Mouse (Mus musculus): ENCODE measurements around the gene Notch1.
A peak's percentile ranks its signal among the peaks of the same experiment; 100 is the strongest.

Notch1 gene

GRCm38 (mm10) chr2:26516275-26516674 is at the start of gene Notch1:
Gene Notch1, minus strand, starts transcription at chr2:26516663.
- DNase-seq (ENCODE audit: low read depth, low spot score): no peak

GRCm38 (mm10) chr2:26566221-26566620 is 49.8 kb upstream of the Notch1 start:
- DNase-seq (ENCODE audit: low read depth, low spot score): peak; percentile 49

GRCm38 (mm10) chr2:26561351-26562016 is 45.0 kb upstream of the Notch1 start:
- DNase-seq (ENCODE audit: low read depth, low spot score): peak; percentile 82

DNA sequence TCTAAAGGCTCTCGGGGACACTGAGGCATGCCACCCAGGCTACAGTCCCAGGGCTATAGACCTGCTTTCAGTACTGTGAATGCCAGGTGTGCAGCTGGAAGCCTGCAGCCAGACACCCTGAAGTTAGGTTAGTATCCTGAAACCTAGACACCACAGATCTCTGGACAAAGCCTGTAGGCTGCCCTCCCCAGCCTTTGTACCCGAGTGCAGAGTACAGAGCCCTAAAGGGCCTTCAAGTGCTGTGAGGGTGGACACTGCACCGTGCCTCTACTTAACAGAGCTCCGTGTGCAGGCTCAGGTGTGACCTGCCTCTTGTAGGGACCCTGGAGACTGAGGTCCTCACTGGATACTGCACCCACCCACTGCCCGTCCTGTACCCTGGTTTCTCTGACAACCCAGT is 44.0 kb upstream of the Notch1 start:
- no peak for DNase-seq (ENCODE audit: low read depth, low spot score)

- no peak for DNase-seq (ENCODE audit: low read depth, low spot score)
Measured at GRCm38 (mm10) chr2:26556535-26556993, 40.1 kb upstream of the Notch1 start.

GRCm38 (mm10) chr2:26555076-26555475 is 38.6 kb upstream of the Notch1 start:
- no peak for DNase-seq (ENCODE audit: low read depth, low spot score)

DNA sequence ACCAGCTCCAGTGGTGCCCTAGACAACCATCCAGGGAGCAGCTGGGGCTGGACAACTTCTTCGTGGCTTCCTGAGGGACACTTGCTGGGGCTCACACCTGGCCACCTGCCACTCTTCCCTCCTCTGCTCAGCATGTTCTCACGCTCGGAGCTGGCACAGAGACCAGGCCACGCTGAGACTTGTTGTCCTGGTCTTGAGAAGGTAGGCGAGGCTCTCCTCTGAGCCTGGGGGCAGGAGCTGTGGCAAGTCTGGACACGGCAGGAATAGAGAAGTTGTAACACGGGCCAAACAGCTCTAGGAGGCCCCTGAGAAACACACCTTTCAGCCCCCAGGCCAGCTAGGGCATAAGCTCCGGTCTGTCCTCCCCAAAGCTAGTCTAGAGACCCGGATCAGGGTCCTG is 37.4 kb upstream of the Notch1 start:
- DNase-seq (ENCODE audit: low read depth, low spot score): no peak

- no peak for DNase-seq (ENCODE audit: low read depth, low spot score)
Measured at GRCm38 (mm10) chr2:26552066-26552465, 35.6 kb upstream of the Notch1 start.

- DNase-seq (ENCODE audit: low read depth, low spot score): no peak
Measured at GRCm38 (mm10) chr2:26551446-26551845, 35.0 kb upstream of the Notch1 start.

DNA sequence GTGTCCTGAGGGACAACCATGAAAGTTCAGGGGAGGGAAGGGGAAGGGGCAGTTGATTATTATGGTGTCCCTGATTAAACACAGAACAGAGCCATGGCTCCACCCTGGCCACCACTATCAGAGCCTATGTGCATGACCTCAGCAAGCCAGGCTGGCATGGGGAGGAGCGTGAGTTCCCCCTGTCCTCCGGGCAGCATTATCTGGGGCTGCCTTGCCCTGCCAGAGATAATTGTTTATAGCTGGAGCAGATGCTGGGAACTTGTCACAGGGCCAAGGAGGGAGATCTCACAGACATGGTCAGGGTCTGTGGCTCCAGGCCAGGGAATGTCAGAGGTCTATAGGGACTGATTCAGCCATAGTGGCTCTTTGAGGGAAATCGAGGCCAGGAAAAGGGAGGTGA is 34.3 kb upstream of the Notch1 start:
- DNase-seq (ENCODE audit: low read depth, low spot score): no peak

GRCm38 (mm10) chr2:26550205-26550604 is 33.7 kb upstream of the Notch1 start:
- no peak for DNase-seq (ENCODE audit: low read depth, low spot score)

GRCm38 (mm10) chr2:26549801-26550200 is 33.3 kb upstream of the Notch1 start:
- DNase-seq (ENCODE audit: low read depth, low spot score): no peak

DNA sequence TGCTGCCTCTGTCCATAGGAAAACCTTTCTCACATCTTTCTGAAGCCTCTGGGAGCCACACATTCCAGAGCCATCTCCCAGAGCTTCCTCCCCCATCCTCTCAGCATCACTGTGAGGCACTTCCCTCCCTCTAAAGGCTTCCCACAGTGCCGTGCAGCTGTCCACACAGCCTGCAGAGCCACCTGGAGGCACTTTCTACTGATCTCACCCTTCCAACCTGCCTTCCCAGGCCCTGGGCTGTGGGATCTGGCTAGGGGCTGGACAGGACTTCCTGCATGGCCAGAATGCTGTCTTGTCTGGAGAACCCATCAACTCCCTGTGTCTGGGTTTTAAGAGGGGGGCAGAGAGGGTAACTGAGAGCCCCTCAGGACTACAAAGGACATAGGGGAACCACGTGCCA is 31.0 kb upstream of the Notch1 start:
- DNase-seq (ENCODE audit: low read depth, low spot score): no peak

GRCm38 (mm10) chr2:26544265-26544664 is 27.8 kb upstream of the Notch1 start:
- no peak for DNase-seq (ENCODE audit: low read depth, low spot score)

GRCm38 (mm10) chr2:26543768-26544167 is 27.3 kb upstream of the Notch1 start:
- DNase-seq (ENCODE audit: low read depth, low spot score): no peak

GRCm38 (mm10) chr2:26543155-26543554 is 26.7 kb upstream of the Notch1 start:
- DNase-seq (ENCODE audit: low read depth, low spot score): no peak

- DNase-seq (ENCODE audit: low read depth, low spot score): peak; percentile 30
Measured at GRCm38 (mm10) chr2:26541258-26541910, 24.9 kb upstream of the Notch1 start.

DNA sequence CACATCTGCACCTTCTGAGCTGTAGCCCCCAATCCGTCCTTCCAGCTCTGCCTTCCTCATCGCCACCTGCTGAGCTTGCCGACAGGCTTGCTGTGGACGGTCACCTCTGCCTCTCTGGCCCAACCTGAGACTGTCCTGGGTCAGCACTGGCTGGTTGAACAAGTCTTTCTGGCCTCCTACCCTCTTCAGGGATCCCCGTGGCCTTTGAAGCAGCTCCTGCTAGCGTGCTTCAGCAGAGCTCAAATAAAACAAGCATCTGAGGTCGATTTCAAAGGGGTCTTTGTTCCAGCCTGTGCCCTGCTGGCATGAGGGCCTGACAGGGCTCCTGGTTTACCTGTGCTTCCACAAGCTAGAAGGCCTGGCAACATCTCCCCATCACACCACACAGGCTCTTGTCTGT is 24.3 kb upstream of the Notch1 start:
- DNase-seq (ENCODE audit: low read depth, low spot score): no peak

GRCm38 (mm10) chr2:26539516-26539915 is 23.1 kb upstream of the Notch1 start:
- no peak for DNase-seq (ENCODE audit: low read depth, low spot score)

GRCm38 (mm10) chr2:26535517-26536045 is 19.1 kb upstream of the Notch1 start:
- no peak for DNase-seq (ENCODE audit: low read depth, low spot score)

DNA sequence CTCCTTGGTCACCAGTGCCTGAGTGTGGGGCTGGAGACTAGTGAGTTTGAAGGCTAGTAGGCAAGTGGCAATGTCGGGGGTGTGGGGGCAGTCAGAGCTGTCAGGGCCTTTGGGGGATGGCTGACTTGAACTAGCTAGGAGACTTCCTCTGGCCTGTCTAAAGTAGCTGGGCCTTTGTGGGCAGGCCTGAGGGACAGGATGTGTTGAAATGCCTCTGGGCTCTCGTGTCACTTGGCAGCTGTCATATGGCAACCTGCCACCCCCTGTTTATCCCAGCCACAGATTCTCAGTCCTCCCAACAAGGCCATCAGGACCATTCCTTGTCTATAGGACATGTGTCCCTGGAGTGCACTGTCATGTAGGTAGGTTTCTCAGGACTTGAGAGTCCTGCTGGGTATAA is 18.2 kb upstream of the Notch1 start:
- no peak for DNase-seq (ENCODE audit: low read depth, low spot score)

DNA sequence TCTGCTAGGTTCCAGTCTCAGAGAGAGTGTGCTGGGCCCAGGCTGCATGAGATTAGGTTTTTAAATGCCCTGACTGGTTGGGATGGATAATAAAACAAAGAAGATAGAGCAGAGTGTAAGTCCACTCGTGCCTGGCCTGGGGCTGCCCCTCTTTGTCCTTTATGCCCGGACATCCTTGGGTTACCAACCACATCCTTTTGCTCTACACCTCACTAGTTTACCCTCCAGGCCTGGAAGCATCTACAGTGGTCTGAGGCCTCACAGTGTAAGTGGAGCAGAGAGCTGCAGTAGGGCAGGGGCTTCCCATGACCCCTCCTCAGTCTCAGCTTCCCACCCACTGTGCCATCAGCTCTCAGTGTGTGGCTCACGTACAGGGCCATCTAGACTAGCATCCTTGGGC is 17.7 kb upstream of the Notch1 start:
- no peak for DNase-seq (ENCODE audit: low read depth, low spot score)

DNA sequence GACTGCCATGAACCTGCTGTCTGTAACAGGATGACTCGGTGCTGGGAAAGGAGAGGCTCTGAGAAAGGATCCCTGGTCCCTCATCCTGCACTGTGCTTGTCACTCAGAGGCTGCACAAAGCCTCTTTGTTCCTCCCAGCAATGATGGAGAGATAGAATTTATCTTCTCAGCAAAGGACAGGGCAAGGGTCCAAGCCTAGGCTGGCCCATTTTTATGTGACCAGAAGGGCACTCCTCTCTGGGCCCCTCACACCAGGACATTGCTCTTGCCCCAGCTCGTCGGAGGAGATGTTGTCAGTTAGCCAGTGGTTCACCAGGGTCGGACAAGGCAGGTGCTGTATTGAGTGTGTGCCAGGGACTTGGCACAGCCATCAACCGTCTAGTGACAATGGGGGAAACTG is 16.8 kb upstream of the Notch1 start:
- DNase-seq (ENCODE audit: low read depth, low spot score): no peak
